Mouse (Mus musculus) gastrocnemius, postnatal 25 days (tissue): ENCODE data around the gene Ptbp3. TPM values are rescaled to one million over a fixed set of nuclear protein-coding genes. Genes with fewer than 3 reads are reported as not detected.

Experiments
- DNase-seq: peaks from one replicate; pipeline ENCODE4 v3.0.0; 2022
- total RNA-seq, 2 experiments: library from RNA; stranded (reverse); gene quantifications; 1 replicate in 1 of 2; 2 replicates in 1 of 2; pipeline ENCODE4 v1.2.3; 2021

Gene Ptbp3
- total RNA-seq, 2 experiments from 2014 or later = 7.8 to 11.8 TPM

- DNase-seq = no peak
Observed at GRCm38 (mm10) chr4:59435951-59436350, 113.2 kb downstream of the Ptbp3 start.

GRCm38 (mm10) chr4:59434039-59434438, 115.1 kb downstream of the Ptbp3 start:
- no peak for DNase-seq

- DNase-seq = no peak
Observed at GRCm38 (mm10) chr4:59429128-59429527, 120.0 kb downstream of the Ptbp3 start.

GRCm38 (mm10) chr4:59426429-59426828, 122.7 kb downstream of the Ptbp3 start:
- DNase-seq = no peak

GRCm38 (mm10) chr4:59422808-59423207, 126.4 kb downstream of the Ptbp3 start:
- DNase-seq = no peak

- no peak for DNase-seq
Observed at GRCm38 (mm10) chr4:59422025-59422783, 127.0 kb downstream of the Ptbp3 start.

Other genes starting within 250 kb of the Ptbp3 start
- gene Susd1, start 110.7 kb downstream of the Ptbp3 start, total RNA-seq = under 1 TPM; 0.51 to 1.00 TPM
- gene Hsdl2, start 32.2 kb upstream of the Ptbp3 start, total RNA-seq = 10 to 100 TPM; 55.4 to 60.9 TPM
- gene E130308A19Rik, start 76.8 kb upstream of the Ptbp3 start, total RNA-seq = 1 to 10 TPM; 3.3 to 3.7 TPM